Mouse (Mus musculus): ENCODE measurements at regions not wholly inside any gene's neighbourhood (a gene's known extent, or its start where the extent isn't known, plus 50 kb on each side); places are given as distances from the start of the nearest gene placed in this dataset.

DNA sequence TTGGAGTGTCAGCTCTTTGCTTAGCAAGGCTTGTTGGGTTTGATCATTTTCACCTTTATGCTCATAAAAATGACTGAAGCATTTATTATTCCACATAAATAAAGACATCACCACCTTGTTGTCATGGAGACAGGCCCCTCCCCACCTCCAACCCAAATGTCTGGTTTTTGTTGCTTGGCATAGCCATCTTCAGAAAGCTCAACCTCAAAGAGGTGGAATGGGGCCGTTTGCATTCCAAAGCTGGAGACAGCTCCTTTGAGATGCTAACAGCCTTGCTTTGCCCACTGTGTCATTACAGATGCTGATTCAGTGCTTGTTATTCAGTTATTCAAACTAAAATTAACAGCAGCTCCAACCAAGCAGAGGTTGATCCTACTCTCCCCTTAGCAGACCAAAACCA lies 51.9 kb upstream of the Lgalsl start:
- DNase-seq: no peak

DNA sequence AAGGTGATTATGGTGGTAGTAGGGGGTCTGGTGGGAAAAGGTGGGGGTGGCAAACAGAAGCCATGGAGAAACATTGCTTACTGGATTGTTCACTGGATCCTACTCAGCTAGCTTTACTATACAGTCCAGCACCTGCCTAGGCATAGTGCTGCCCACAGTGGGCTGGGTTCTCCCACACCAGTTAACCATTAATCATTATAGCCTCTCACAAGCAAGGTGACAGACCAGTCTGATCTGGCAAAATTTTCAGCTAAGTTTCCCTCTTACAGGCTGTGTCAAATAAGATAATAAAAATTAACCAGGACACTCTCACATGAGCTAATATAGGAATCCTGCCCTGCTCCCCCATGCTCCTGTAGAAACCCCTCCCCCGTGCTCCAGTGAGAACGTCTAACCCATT lies 53.1 kb upstream of the Lgalsl start:
- no peak for DNase-seq

DNA sequence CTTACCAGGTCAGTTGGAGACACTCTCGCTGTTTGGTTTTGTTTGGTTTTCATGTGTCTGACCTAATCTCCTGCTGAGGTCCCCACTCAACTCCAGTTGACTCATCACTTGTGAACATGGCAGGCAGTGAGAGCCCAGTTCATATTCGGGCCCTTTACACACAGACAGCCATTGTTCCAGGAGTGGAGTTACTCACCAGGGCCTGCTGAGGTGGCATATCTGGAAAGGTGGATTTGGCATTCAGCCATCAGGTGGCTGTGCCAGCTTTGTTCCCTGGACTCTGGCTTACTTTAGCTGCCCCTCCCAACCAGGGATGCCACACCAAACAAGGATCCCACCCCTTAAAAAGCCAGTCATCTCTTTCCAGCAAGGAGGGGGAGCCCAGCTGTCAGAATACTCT lies 56.2 kb upstream of the Lgalsl start:
- DNase-seq: no peak

DNA sequence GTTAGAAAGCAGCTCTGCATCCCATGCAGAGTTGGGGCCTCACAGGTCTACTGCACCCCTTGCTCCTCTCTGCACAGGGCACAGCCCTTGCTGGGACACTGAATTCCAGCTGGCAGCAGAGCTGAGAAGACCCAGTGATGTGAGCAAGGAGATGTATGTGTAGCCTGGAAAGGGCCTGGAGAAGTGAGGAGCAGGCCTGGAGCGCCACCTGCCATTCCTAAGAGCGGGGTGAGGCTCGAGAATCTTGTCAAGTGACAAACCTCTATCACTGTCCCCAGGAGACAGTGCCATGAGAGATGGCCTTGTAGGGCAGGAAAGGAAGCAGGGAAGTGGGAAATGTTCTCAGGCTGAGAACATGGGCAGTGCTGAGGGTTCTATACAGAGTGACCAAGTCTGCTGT lies 59.6 kb upstream of the Lgalsl start:
- no peak for DNase-seq

DNA sequence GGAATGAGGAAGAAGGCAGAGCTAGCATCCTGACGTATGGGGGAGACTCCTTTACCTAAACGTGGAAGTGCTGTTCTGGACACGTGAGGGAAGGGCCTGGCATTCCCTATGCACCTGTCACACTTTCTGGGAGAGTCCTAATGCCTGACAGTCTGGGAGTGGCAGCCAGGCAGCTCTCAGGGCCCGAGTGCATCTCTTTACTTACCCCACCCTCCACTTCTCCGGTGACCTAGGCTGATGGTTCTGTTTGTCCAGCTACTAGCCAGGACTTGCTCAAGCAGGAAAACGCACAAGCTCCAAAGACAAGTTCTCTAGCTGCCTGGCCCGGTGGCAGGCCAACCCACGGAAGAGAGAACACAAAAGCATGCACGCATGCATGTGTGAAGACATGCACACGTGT lies 60.9 kb upstream of the Lgalsl start:
- DNase-seq: no peak

DNA sequence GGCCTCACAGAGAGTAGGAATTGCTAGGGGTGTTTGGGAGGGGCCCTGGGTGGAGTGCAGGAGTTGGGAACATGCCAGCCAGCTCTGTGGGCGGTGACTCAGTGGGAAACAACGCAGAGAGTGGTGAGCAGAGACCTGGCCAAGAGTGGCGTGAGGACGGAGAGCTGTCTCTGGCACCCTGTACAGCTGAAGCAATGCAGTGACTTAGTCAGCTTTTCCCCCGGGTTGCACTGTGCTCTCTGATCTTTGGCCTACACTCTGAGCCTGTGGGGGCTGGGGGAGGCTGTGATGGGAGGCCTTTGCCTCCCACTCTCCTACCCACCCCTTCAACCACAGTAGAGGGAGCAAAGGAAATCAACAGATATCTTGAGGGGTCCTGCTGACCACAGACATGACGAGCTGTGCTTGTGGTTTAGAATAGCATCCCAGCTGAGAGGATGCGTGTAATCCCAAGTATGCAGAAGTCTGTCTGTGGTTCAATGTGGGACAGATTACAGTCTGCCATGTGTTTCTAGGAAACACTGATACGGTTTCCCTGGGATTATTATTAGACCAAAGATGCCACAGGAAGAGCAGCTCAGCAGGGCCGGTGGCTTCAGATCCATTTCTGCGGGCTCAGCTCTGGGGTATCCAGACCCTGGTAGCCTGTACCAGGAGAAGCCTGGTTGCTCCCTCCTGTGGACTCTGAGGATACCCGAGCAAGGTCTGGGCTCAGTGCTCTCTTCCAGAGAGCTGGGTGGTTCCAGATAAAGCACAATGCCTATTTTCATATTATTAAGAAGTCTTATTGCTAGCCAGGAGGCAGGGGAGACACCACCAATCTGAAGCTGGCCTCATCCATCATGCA lies 65.6 kb upstream of the Lgalsl start:
- peak; percentile 30 for DNase-seq

DNA sequence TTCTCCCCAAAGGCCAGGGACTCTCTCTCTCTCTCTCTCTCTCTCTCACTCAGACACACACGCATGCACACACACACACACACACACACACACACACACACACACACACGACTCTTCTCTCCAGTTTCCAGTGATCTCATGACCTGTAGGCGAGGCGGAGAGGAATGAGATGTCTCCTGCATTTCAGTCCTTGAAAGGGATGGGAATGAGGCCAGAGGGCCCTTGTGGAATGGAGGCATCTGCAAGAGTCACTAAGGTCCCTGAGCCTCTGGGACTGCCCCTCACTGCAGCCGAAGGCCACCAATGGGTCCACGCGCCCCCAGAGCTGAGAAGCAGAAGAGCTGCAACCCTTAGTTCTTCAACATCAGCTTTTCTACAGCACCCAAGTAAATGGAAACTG lies 66.6 kb upstream of the Lgalsl start:
- DNase-seq: no peak

DNA sequence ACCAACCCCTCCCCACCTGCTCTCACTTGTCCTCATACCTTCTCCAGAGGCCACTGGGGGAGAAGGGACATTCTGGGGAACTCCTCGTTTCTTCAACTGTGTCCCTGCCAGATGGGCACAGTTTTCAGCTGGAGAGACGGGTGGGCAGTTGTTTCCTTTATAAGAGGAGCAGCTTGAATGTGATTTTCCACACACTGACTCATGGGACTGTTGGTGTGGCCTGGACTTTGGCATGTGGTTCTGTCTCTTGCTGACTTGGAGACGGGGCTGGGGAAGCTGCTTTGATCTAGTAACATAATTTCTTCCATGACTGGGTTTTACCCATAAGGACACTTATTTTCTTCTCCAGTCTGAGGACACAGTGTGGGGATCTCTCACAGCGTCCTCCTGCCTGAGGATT lies 67.7 kb upstream of the Lgalsl start:
- no peak for DNase-seq

DNA sequence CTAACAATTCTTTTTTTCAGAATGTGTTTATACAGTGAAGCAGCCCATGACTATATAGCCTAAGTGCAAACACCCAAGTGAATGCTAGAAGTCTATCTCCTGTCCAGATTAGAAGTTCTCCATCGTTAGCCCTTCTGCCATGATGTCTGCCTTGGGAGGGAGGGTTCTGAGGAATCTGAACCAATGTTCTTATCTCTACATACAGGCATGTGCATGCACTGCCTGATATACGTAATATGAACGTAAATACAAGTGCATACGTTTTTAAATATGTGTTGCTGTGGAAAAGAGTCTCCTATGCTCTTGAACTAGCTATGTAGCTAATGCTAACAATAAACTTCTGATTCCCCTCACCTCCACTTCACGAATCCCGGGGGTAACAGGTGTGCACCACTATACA lies 68.9 kb upstream of the Lgalsl start:
- DNase-seq: no peak

DNA sequence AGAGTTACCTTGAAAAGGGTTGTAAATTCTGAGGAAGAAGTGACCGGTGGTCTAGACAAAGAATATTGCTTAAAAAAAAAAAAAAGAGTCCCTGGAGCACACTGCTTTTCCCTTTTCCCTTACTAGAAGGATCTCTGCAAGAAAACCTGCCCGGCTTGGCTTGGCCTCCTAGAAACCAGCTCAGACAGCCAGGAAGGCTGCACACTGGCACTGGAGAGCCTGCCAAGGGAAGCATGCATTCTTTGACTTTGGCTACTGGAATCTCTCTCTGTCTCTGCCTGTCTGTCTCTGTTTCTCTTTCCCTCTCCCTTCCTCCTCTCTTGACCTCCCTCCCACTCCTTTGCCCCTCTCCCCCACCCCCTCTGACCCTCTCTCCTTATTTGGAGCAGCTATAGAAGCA lies 71.1 kb upstream of the Lgalsl start:
- no peak for DNase-seq

DNA sequence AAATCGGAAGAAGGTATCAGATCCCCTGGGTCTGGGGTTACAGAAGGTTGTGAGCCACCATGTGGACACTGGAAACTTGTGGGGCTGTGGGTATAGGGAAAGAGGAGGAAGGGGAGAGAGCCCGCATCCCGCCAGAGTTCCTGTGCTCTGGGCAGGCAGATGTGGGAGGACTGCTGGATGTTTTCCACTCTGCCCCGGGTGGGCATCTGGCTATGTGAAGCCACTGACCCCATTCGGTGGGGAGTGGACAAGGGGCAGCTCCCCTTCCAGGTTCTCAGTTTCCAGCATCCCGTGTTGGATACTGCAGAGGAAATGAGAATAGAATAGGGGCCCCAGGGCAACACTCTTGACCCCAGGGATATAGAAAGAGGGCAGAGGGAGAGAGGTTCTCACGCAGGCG lies 72.1 kb upstream of the Lgalsl start:
- DNase-seq: no peak

DNA sequence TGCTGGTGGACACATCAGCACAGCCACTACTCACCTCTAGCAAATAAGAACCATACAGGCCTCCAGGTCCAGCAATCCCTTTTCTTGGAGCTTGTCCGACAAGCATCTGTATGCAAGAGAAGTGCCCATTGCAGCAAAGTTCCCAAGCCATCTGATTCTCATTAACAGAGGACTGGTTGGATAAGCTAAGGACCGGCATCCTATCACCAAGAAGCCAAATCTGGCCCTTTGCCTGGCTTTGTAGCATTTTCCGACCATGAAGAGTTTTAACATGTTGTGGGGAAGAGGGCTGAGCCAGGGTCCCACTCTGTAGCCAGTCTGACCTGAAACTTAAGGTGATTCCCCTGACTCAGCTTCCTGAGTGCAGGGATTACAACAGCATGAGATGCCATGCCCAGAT lies 77.1 kb upstream of the Lgalsl start:
- DNase-seq: no peak

DNA sequence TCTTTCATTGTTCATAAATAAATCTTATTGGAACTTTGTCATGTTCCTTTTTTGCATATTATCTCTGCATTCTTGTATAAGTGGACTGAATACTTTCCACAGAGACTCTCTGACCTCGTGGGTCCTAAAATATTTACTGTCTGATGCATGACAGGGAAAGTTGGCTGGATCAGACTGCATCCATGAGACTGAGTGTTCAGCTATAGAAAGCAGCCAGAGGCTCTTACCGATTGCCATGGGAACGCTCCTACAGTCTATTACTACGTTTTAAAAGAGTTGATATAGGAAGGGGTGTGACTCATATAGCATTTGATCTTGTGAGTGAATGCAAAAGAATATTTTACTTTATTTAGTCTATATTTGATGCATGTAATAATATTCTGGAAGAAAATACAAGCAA lies 77.6 kb upstream of the Lgalsl start:
- no peak for DNase-seq

DNA sequence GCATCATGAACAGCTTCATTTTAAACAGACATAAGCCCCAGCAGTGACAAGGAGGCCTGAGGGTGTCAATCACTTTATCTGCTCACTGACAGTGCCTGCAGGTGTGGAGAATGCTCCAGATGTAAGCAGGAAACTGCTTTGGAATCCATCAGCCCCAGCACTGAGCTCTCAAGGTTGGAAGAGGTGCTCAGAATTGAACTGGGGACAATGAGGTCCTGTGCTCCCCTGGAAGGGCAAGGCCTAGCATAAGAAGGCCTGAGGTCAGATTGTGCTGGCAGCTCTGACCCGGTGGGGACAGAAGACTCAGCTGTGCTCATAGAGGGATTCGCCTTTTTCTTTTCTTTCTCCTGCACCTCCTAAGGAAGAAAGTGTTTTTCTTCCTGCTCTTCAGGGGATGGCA lies 82.2 kb upstream of the Lgalsl start:
- no peak for DNase-seq

DNA sequence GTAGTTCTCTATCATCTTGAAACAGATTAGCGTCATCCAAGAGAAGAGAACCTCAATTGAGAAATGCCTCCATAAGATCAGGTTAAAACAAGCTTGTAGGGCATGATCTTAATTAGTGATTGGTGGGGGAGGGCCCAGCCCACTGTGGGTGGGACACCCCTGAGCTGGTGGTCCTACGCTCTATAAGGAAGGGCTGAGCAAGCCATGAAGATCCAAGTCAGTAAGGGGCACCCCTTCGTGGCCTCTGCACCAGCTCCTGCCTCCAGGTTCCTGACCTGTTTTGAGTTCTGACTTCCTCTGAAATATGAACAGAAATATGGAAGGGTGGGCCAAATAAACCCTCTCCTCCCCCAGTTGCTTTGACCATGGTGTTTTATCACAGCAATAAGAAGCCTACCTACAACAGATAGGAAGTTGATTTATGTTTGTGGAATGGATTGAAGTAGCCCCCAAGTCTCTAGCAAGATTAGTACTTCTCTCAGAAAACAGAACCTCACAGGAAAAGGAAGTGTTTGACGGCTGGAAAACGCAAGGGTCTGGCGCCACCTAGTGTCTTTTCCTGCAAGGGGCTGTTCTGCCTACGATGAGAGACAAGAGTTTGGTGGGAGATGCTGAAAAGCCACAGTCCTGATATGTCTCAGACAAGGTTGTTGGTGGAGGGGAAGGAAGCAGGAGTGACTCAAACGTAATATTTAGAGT lies 82.9 kb upstream of the Lgalsl start:
- DNase-seq: peak; percentile 61

DNA sequence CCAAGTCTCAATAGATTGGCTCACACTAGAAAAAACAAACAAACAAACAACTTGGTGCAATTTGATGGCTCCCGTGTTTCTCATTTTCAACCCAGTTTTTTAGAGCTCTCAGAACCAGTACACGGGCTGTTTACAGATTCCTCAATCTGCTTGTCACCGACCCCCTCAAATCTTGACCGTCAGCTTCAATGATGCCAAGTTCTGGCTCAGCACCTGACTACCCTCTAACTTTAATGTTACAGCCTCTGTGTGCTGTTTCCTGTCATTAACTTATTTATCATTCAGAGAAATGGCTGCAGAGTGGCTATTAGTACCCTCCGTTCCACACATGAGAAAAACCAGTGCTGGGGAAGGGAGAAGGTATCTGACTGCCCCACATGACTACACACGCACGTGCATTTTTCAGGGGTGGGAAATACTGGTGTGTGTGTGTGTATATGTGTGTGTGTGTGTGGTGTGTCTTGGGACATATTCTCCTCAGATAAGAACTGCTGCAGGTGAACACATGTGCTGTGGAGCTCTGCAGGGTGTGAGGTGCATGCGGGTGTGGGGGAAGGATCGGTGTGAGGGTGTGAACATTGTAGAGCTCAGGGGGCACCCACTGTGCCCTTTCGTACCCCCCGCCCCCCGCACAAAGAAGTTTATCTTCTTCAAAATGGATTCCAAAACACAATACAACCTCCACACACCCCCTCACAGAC lies 83.6 kb upstream of the Lgalsl start:
- DNase-seq: no peak

DNA sequence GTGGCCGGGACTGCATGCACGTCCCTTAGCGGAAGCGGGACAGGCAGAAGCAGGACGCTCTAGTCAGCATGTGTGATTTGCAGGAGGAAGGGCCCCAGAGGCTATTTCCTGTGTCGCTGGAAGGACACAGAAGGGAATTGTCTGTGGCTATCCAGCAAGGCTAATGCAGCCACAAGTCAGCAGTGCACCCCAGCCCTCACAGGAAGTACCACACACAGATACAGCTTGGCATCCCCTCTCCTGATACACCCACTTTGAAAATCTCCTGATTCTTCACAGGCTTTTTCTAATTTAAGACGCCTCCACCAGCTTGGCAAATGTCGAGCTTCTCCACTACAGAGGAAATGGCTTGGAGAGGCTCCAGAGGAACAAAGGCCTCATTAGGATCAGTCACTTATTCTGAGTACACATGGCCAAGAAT lies 84.3 kb upstream of the Lgalsl start:
- DNase-seq: peak; percentile 59

DNA sequence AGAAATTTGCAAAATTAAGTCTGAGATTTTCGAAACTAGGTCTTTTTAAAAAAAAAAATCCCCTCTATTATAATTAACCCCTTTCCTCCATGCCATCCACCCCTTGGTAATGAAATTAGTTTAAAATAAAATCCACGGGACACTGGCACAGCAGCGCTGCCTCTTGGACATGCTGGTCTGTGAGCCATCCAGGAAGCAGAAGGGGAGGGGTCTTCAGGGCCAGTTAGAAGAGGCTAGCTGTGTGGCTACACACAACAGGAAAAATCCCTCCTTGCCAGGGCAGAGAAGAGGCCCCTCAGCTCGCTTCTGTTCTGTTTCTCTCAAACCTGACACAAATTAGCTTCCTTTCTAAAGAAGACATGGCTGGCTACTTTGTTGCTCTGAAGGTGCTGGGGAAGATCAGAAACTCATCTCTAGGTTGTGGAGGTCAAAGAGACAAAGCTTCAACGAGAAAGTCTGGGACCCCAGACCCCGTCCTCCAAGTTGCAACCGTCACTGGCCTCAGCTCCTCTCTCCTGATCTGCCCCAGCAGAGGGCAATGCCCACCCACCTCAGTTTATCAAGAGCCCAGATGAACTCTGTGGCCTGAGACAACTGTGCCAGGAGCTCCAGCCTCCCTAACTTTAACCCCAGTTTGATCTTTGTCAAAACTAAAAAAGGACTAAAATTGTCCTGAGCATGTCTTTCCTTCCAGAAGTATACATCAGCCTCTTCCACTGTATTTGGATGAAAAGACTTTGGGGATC lies 85.0 kb upstream of the Lgalsl start:
- no peak for DNase-seq

DNA sequence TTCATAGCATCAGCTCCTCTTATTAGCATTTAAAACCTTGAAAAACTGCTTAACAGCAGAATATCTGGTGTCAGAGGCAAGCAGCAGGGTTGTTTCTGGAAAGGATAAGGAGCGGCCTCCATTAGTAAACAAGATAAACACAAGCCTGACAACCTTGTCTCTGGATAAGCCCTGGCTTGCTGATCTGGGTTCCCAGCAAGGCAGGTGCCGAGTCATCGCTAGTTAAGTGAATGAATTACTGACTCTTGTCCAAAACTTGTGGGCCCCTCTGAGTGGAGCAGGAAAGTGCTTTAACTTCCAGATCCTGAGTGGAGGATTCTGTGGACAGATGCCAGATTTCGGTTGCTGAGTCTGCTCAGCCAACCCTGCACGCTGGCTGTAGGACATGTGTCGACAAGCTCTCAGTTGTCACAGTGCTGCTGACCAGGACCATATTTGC lies 85.6 kb upstream of the Lgalsl start:
- no peak for DNase-seq

DNA sequence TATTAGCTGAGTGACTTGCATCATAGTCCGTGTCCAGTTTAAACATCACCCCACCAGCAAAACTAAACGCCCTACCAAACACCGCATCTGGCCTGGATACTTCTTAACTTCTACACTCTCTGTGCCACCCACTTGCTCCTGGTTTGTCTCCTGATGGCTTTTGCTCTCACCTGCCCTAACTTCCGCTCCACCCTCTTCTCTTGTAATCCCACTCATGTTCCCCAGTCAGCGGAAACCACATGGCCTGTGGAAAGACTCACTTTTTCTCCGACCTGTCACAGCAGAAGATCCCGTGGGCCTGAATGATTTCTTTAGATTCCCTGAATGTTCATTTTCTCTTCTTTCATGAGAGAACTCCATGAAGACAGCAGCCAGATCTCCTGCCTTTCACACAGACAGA lies 86.1 kb upstream of the Lgalsl start:
- DNase-seq: no peak

DNA sequence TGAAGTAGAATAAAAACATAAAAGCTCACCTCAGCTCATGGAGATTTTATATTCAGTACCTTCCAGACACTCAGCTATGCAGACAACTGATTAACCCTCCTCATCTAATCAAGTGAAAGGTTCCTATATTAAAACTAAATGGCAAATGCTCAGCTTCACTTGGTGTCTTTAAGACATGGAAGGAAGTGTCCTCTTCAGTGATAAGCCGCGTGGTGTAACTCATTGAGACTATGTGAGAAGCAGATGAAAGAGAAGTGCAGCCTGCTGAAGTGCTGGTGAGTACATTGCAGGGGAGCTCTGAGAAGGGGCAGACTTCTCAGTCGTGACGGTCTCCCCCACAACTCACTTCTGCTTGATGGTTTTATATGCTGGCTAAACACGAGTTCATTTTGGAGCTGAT lies 86.6 kb upstream of the Lgalsl start:
- no peak for DNase-seq

DNA sequence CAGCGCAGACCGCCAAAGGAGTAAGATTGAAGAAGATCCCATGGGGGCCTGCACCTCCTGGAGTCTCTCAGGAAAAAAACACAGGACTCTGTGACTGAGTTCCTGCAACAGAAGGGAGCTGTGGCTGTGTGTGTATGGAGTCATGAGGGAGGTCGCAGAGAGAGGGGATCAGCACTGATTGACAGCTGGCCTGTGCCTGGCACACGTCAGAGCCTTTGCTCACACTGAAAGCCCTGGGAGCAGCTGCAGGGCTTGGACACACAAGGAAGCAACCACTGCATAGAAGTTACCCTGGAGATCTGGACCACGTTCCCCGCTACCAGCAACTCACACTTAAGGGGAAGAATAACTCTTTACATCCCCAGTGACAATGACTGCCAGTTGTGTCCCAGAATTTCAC lies 92.3 kb upstream of the Lgalsl start:
- DNase-seq: no peak

DNA sequence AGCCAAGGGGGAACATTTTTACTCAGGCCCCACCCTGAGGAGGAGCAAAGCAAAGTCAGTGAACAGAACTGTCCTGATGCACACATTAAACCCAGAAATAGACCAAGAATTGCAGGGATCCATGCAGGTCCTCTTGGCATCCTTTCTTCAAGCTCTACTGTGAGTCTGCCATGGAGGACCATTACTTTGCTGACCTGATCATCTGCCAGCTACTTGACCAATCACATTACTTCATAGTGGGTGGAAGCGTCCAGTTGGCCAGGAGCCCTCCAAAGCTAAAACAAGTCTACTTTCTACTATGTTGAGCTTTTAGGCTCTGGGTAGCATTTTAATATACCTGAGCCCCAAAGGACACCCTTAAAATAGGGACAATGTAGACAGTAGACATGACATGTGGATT lies 98.6 kb upstream of the Lgalsl start:
- no peak for DNase-seq
